Mouse (Mus musculus) leukemia stem cell, adult 10-12 weeks (primary cell): Measurements from ENCODE around the gene Pfkm. TPM values are rescaled to one million over a fixed set of nuclear protein-coding genes. Genes with fewer than 3 reads are reported as not detected.

Experiments
- polyA plus RNA-seq: library from polyadenylated mRNA; stranded (reverse); fragments of >175 nt; gene quantifications from 2 replicates; pipeline ENCODE4 v1.2.3, GENCODE M21; 2012; ENCODE audit warnings: low replicate concordance

The Pfkm gene
- polyA plus RNA-seq = 10.8 and 21.1 TPM in 2 replicates

GRCm38 (mm10) chr15:98092372-98093120 is at the start of gene Pfkm:
Gene Pfkm, plus strand, starts transcription at chr15:98092589.

GRCm38 (mm10) chr15:98093121-98094011 is 977 bp downstream of the Pfkm start, which contains the start of gene Senp1:
Gene Senp1, minus strand, starts transcription at chr15:98093744.

GRCm38 (mm10) chr15:98165525-98165924 is 73.1 kb downstream of the Pfkm start, which contains the start of gene Asb8:
Gene Asb8, minus strand, starts transcription at chr15:98165625.

GRCm38 (mm10) chr15:98166963-98167644 is 74.7 kb downstream of the Pfkm start, which contains the start of gene Ccdc184:
Gene Ccdc184, plus strand, starts transcription at chr15:98167158.

Other genes starting within 250 kb of the Pfkm start
- gene Hdac7, start 248.1 kb upstream of the Pfkm start, polyA plus RNA-seq = 211 and 326 TPM in 2 replicates
- gene Vdr, start 182.0 kb upstream of the Pfkm start, polyA plus RNA-seq = 0.05 and 1.0 TPM in 2 replicates
- gene Tmem106c, start 128.4 kb upstream of the Pfkm start, polyA plus RNA-seq = 5.7 and 17.3 TPM in 2 replicates
- gene Col2a1, start 87.9 kb upstream of the Pfkm start, polyA plus RNA-seq = not detected in 2 replicates
- gene Senp1, start 1.2 kb downstream of the Pfkm start, polyA plus RNA-seq = 20.6 and 31.0 TPM in 2 replicates
- gene Asb8, start 73.0 kb downstream of the Pfkm start, polyA plus RNA-seq = 1.5 and 4.5 TPM in 2 replicates
- 0.27 and 0.57 TPM in 2 replicates for gene Ccdc184, start 74.6 kb downstream of the Pfkm start, polyA plus RNA-seq
- gene Olfr288, start 103.0 kb downstream of the Pfkm start, polyA plus RNA-seq = not detected in 2 replicates
- gene Gm44579, start 128.4 kb downstream of the Pfkm start, polyA plus RNA-seq = 0.08 TPM in 1 of 2 replicates, not detected in the other
- not detected in 2 replicates for gene Olfr287, start 128.5 kb downstream of the Pfkm start, polyA plus RNA-seq
- gene Olfr286, start 141.9 kb downstream of the Pfkm start, polyA plus RNA-seq = not detected in 2 replicates
- not detected in 2 replicates for gene H1fnt, start 164.7 kb downstream of the Pfkm start, polyA plus RNA-seq
- gene Zfp641, start 203.6 kb downstream of the Pfkm start, polyA plus RNA-seq = 0.03 TPM in 1 of 2 replicates, not detected in the other
- gene Olfr285, start 224.8 kb downstream of the Pfkm start, polyA plus RNA-seq = not detected in 2 replicates
- gene Olfr284, start 248.4 kb downstream of the Pfkm start, polyA plus RNA-seq = not detected in 2 replicates